Mouse (Mus musculus) heart, embryonic 16.5 days (tissue): ENCODE data around the gene Psen2. TPM values are rescaled to one million over a fixed set of nuclear protein-coding genes. Genes with fewer than 3 reads are reported as not detected.

Source experiments
- ATAC-seq: fragments of 200-750 bp; cut with Nextera tagmentation; replicated peaks from 2 replicates; pipeline ENCODE4 v1.8.0; 2017; ENCODE audit warnings: moderate number of reproducible peaks; ENCODE audit not compliant: insufficient read depth, low FRiP score; ENCODE audit errors: extremely low read depth
- H3K27ac ChIP-seq: fragments of 300-500 bp; sonication (generic); 2 replicates; pipeline ENCODE4 v1.5.1; 2014; ENCODE audit warnings: mild to moderate bottlenecking, low read length, control low read depth, moderate library complexity
- H3K27me3 ChIP-seq: fragments of 300-500 bp; sonication (generic); 2 replicates; pipeline ENCODE4 v1.6.1; 2014; ENCODE audit warnings: low read length, mixed read lengths; ENCODE audit not compliant: control insufficient read depth, insufficient read depth
- H3K36me3 ChIP-seq: fragments of 300-500 bp; sonication (generic); 2 replicates; pipeline ENCODE4 v1.6.1; 2014; ENCODE audit not compliant: control insufficient read depth, insufficient read depth
- H3K4me1 ChIP-seq: fragments of 300-500 bp; sonication (generic); 2 replicates; pipeline ENCODE4 v1.6.1; 2014; ENCODE audit warnings: low read length, mixed read lengths; ENCODE audit not compliant: control insufficient read depth, insufficient read depth
- H3K4me2 ChIP-seq: fragments of 300-500 bp; sonication (generic); 2 replicates; pipeline ENCODE4 v1.6.1; 2014; ENCODE audit warnings: low read depth, mild to moderate bottlenecking, control low read depth, low read length
- H3K4me3 ChIP-seq: fragments of 300-500 bp; sonication (generic); 2 replicates; pipeline ENCODE4 v1.5.1; 2014; ENCODE audit warnings: mild to moderate bottlenecking, control low read depth, low read length
- H3K9ac ChIP-seq: fragments of 300-500 bp; sonication (generic); 2 replicates; pipeline ENCODE4 v1.6.1; 2014; ENCODE audit warnings: low read length, control low read depth
- H3K9me3 ChIP-seq: fragments of 300-500 bp; sonication (generic); replicated peaks from 2 replicates; pipeline ENCODE4 v1.6.1; 2016; ENCODE audit warnings: low read length; ENCODE audit not compliant: control insufficient read depth
- WGBS: fragments of 180-500 bp; shearing (Covaris S2); extraction: QIAGEN DNeasy Blood & Tissue Kit; methylation state at CpG from one replicate; pipeline ENCODE4 v1.1.7; 2014; 5-methylcytosine and 5-hydroxymethylcytosine counted together
- polyA plus RNA-seq: library from polyadenylated mRNA; unstranded; fragments of >200 nt; fragmentation: Nextera tagmentation; extraction: Ambion mirVana; gene quantifications from 2 replicates; pipeline ENCODE4 v1.2.1, GENCODE M21; 2015

Gene Psen2
- polyA plus RNA-seq, 1 experiment from 2014 or later: 16.5 TPM

GRCm38 (mm10) chr1:180199715-180200050, 63.6 kb downstream of the Psen2 start:
- no peak overlapping the region for H3K9ac ChIP-seq
- H3K4me3 ChIP-seq: no peak overlapping the region
- no peak overlapping the region for H3K27ac ChIP-seq
- no peak overlapping the region for H3K4me2 ChIP-seq
- peaks cover 6% of the 10 kb centered on the region for H3K9me3 ChIP-seq
- no peak for ATAC-seq
- no peaks in the 10 kb centered on the region for H3K27me3 ChIP-seq
- peaks cover 3% of the 10 kb centered on the region; the same call in 1 of the 2 replicates for H3K4me1 ChIP-seq
- 52% methylated on average over 4 of the region's 4 CpGs for WGBS
- no peaks in the 10 kb centered on the region for H3K36me3 ChIP-seq

GRCm38 (mm10) chr1:180198959-180199714, 64.1 kb downstream of the Psen2 start, which contains the start of gene Coq8a:
TSS of gene Coq8a (minus strand) at chr1:180199602.
- ATAC-seq: no peak
- 54% methylated on average over 4 of the region's 4 CpGs for WGBS
- H3K9me3 ChIP-seq: peaks cover 1% of the 10 kb centered on the region

GRCm38 (mm10) chr1:180197956-180198355, 65.3 kb downstream of the Psen2 start:
- no peaks in the 10 kb centered on the region for H3K27me3 ChIP-seq
- WGBS: 68% methylated on average over 3 of the region's 3 CpGs
- no peak for ATAC-seq

More at GRCm38 (mm10) chr1:180198959-180199714, 64.1 kb downstream of the Psen2 start, which contains the start of gene Coq8a:
- H3K9ac ChIP-seq: no peak within 1 kb of the TSS
- H3K27me3 ChIP-seq: no peaks in the 10 kb centered on the region
- H3K4me3 ChIP-seq: no peak within 1 kb of the TSS
- H3K4me2 ChIP-seq: no peak within 1 kb of the TSS
- peaks cover 4% of the 10 kb centered on the region for H3K4me1 ChIP-seq
- no peaks in the 10 kb centered on the region for H3K36me3 ChIP-seq
- no peak within 1 kb of the TSS for H3K27ac ChIP-seq

GRCm38 (mm10) chr1:180196508-180196907, 66.7 kb downstream of the Psen2 start:
- H3K4me2 ChIP-seq: peak overlapping the region; percentile 75
- H3K27ac ChIP-seq: peak overlapping the region; percentile 65
- H3K4me3 ChIP-seq: peak overlapping the region; percentile 85
- H3K4me1 ChIP-seq: peaks cover 23% of the 10 kb centered on the region
- no peaks in the 10 kb centered on the region for H3K36me3 ChIP-seq
- 93% methylated on average over 9 of the region's 9 CpGs for WGBS
- no peak for ATAC-seq
- peak overlapping the region; percentile 69 for H3K9ac ChIP-seq
- H3K27me3 ChIP-seq: no peaks in the 10 kb centered on the region
- H3K9me3 ChIP-seq: no peaks in the 10 kb centered on the region

More at GRCm38 (mm10) chr1:180197956-180198355, 65.3 kb downstream of the Psen2 start:
- no peak overlapping the region for H3K4me3 ChIP-seq
- H3K36me3 ChIP-seq: no peaks in the 10 kb centered on the region
- H3K9me3 ChIP-seq: no peaks in the 10 kb centered on the region
- H3K4me1 ChIP-seq: peaks cover 14% of the 10 kb centered on the region
- no peak overlapping the region for H3K4me2 ChIP-seq
- H3K9ac ChIP-seq: no peak overlapping the region
- no peak overlapping the region for H3K27ac ChIP-seq

- WGBS: under 1% methylated on average over 57 of the region's 57 CpGs
- H3K4me2 ChIP-seq: peak overlapping the region; percentile 75
- ATAC-seq: peak; percentile 98
- H3K36me3 ChIP-seq: no peaks in the 10 kb centered on the region
- no peaks in the 10 kb centered on the region for H3K9me3 ChIP-seq
- peak overlapping the region; percentile 85 for H3K4me3 ChIP-seq
- no peaks in the 10 kb centered on the region for H3K27me3 ChIP-seq
- H3K27ac ChIP-seq: peak overlapping the region; percentile 93
- H3K9ac ChIP-seq: peak overlapping the region; percentile 79
- peaks cover 23% of the 10 kb centered on the region for H3K4me1 ChIP-seq
Measured at GRCm38 (mm10) chr1:180195703-180196381, 67.4 kb downstream of the Psen2 start.

- no peaks in the 10 kb centered on the region for H3K9me3 ChIP-seq
- peak overlapping the region; percentile 79 for H3K9ac ChIP-seq
- H3K4me3 ChIP-seq: peak overlapping the region; percentile 85
- ATAC-seq: peak; percentile 67
- H3K4me1 ChIP-seq: peaks cover 31% of the 10 kb centered on the region
- peak overlapping the region; percentile 93 for H3K27ac ChIP-seq
- no peaks in the 10 kb centered on the region for H3K36me3 ChIP-seq
- no peaks in the 10 kb centered on the region for H3K27me3 ChIP-seq
- WGBS: 8% methylated on average over 9 of the region's 9 CpGs
- H3K4me2 ChIP-seq: peak overlapping the region; percentile 75
Measured at GRCm38 (mm10) chr1:180194781-180195471, 68.3 kb downstream of the Psen2 start.

GRCm38 (mm10) chr1:180194048-180194447, 69.2 kb downstream of the Psen2 start:
- Histone ChIP-seq H3K4me2 (peak overlapping the region; percentile 75), H3K27ac (peak overlapping the region; percentile 93), H3K27me3 (no peaks in the 10 kb centered on the region), H3K9ac (peak overlapping the region; percentile 79), H3K4me1 (peaks cover 35% of the 10 kb centered on the region), H3K4me3 (peak overlapping the region; percentile 85), H3K36me3 (no peaks in the 10 kb centered on the region), H3K9me3 (no peaks in the 10 kb centered on the region)
- WGBS: 79% methylated on average over 9 of the region's 9 CpGs
- no peak for ATAC-seq

- ATAC-seq: no peak
- WGBS: 67% methylated on average over 8 of the region's 8 CpGs
- H3K9me3 ChIP-seq: no peaks in the 10 kb centered on the region
- no peaks in the 10 kb centered on the region for H3K36me3 ChIP-seq
- H3K4me2 ChIP-seq: peak overlapping the region; percentile 75
- no peaks in the 10 kb centered on the region for H3K27me3 ChIP-seq
- H3K27ac ChIP-seq: peak overlapping the region; percentile 93
- H3K4me3 ChIP-seq: no peak overlapping the region
- H3K4me1 ChIP-seq: peaks cover 39% of the 10 kb centered on the region
- H3K9ac ChIP-seq: peak overlapping the region; percentile 79; the same call in 1 of the 2 replicates
Measured at GRCm38 (mm10) chr1:180193391-180193935, 69.8 kb downstream of the Psen2 start.
